In the genomic region with DNA sequence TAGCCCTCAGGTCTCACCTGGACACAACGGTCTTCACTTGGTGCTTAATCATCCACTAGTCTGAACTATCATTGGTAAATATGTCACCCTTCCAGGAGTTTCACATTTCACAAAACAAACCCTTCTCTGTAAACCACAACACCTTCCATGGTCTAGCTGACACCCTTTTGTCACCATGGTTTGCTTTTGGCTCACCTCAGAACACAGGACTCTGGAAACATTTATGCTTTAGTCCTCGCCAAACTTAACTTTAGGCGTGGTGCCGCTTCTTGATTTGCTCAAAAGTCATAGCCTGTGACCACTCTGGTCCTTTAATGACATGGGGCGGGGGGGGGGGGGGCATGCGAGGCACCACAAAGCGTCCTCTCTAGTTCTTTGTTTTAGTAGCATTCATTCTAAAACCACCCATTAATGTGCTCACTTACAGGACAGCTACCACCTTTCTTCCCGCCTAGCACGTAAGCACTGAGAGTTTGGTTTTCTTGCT, we compare ENCODE assay signal across 9 mouse cellular contexts. TPM values are rescaled to one million over a fixed set of nuclear protein-coding genes. Genes with fewer than 3 reads are reported as not detected.
DNase-seq lines count a peak whose midpoint lies in the region; ATAC-seq and TF ChIP-seq lines count a peak whose summit lies in the region.
"Had no signal": no experiment of that assay in that cellular context is flagged by ENCODE, and none has a peak within 500 bp of the region (broad histone marks: within the 10 kb centered on the region; RNA-seq: fewer than 3 reads in every experiment).

No protein-coding gene starts in this region.

- no peaks in the 10 kb centered on the region for H3K9me3 ChIP-seq in hindbrain, embryonic 16.5 days (ENCODE audit: control insufficient read depth, low read length)
- H3K9me3 ChIP-seq in midbrain, embryonic 16.5 days (replicated peaks; ENCODE audit: control insufficient read depth, low read length, poor library complexity, severe bottlenecking), result no peaks in the 10 kb centered on the region

- DNase-seq in kidney, adult 2 months, result no peak
- DNase-seq in kidney, adult 11 months, result no peak
- no peak for DNase-seq in left cerebral cortex, adult 11 months (ENCODE audit: low spot score)
- DNase-seq in embryo, embryonic 11 days, result no peak
- no peak for DNase-seq in right cerebral cortex, postnatal 25 days

- no peak for TF ChIP-seq POLR2A in kidney, adult 2 months (IDR thresholded peaks at IDR 0.05; ENCODE audit: low read depth, low read length)

- ATAC-seq in activated CD4-positive, CD25-positive, alpha-beta regulatory T cell, adult 4 months, result peak; percentile 40
- no peak for ATAC-seq in hindbrain, embryonic 16.5 days
- ATAC-seq in midbrain, embryonic 16.5 days, result no peak

- no peaks in the 10 kb centered on the region for H3K36me3 ChIP-seq in kidney, adult 2 months (ENCODE audit: control insufficient read depth, insufficient read depth, low read length)
- H3K36me3 ChIP-seq in hindbrain, embryonic 16.5 days (ENCODE audit: control insufficient read depth, insufficient read depth, low read length), result no peaks in the 10 kb centered on the region
- H3K36me3 ChIP-seq in midbrain, embryonic 16.5 days (ENCODE audit: control insufficient read depth, insufficient read depth, low read length), result no peaks in the 10 kb centered on the region

- H3K4me3 ChIP-seq in kidney, adult 2 months (ENCODE audit: insufficient read depth, low read depth, low read length), result peak overlapping the region; percentile 68
- H3K4me3 ChIP-seq in hindbrain, embryonic 16.5 days (ENCODE audit: low read length), result peak overlapping the region; percentile 74
- H3K4me3 ChIP-seq in midbrain, embryonic 16.5 days (ENCODE audit: low read depth, low read length), result peak overlapping the region; percentile 80

- no peak overlapping the region; the same call in 1 of the 2 replicates for H3K9ac ChIP-seq in hindbrain, embryonic 16.5 days (ENCODE audit: low read depth, low read length)
- peak overlapping the region; percentile 71 for H3K9ac ChIP-seq in midbrain, embryonic 16.5 days (ENCODE audit: low read depth, low read length)

- WGBS in kidney, adult 2 months, result 22% methylated on average over 9 of the region's 9 CpGs
- WGBS in hindbrain, embryonic 16.5 days, result 42% methylated on average over 9 of the region's 9 CpGs
- 43% methylated on average over 9 of the region's 9 CpGs for WGBS in midbrain, embryonic 16.5 days

- peaks cover 5% of the 10 kb centered on the region; the same call in 1 of the 2 replicates for H3K4me1 ChIP-seq in kidney, adult 2 months (ENCODE audit: control insufficient read depth, insufficient read depth, low read length)
- peaks cover 16% of the 10 kb centered on the region for H3K4me1 ChIP-seq in hindbrain, embryonic 16.5 days (ENCODE audit: control insufficient read depth, insufficient read depth, low read depth, low read length)
- peaks cover 23% of the 10 kb centered on the region for H3K4me1 ChIP-seq in midbrain, embryonic 16.5 days (ENCODE audit: control insufficient read depth, insufficient read depth, low read length)

- no peak for TF ChIP-seq CTCF in kidney, adult 2 months (conservative IDR thresholded peaks at IDR 0.05; ENCODE audit: insufficient read depth, insufficient read length, low read depth, low read length)

- H3K4me2 ChIP-seq in hindbrain, embryonic 16.5 days (ENCODE audit: low read length), result peak overlapping the region; percentile 64
- H3K4me2 ChIP-seq in midbrain, embryonic 16.5 days (ENCODE audit: low read length), result peak overlapping the region; percentile 62

- no peaks in the 10 kb centered on the region for H3K27me3 ChIP-seq in kidney, adult 2 months (replicated peaks; ENCODE audit: control insufficient read depth, insufficient read depth, low read length)
- H3K27me3 ChIP-seq in hindbrain, embryonic 16.5 days (replicated peaks; ENCODE audit: control insufficient read depth, insufficient read depth, low read length), result no peaks in the 10 kb centered on the region
- no peaks in the 10 kb centered on the region for H3K27me3 ChIP-seq in midbrain, embryonic 16.5 days (ENCODE audit: control insufficient read depth, insufficient read depth, low read depth, low read length)

- H3K27ac ChIP-seq in kidney, adult 2 months (ENCODE audit: insufficient read depth, low read depth, low read length), result peak overlapping the region; percentile 90; the same call in 1 of the 2 replicates
- H3K27ac ChIP-seq in hindbrain, embryonic 16.5 days (ENCODE audit: low read depth, low read length), result peak overlapping the region; percentile 85; the same call in 1 of the 2 replicates
- H3K27ac ChIP-seq in midbrain, embryonic 16.5 days (ENCODE audit: low read length), result peak overlapping the region; percentile 96

RNA-seq across cellular contexts. Expression of gene Grk6, which starts 1.0 kb away (rescaled TPM):
- polyA plus RNA-seq in kidney, adult 2 months (2012; rRNA removed), result 23.4 and 27.4 TPM in 2 replicates
- 10 to 100 TPM; 38.6 to 43.6 TPM for polyA plus RNA-seq in activated CD4-positive, CD25-positive, alpha-beta regulatory T cell, adult 4 months (2017; shearing (Covaris generic))
- polyA plus RNA-seq in hindbrain, embryonic 16.5 days (2015; fragmentation: Nextera tagmentation; extraction: Ambion mirVana), result 15.8 and 25.0 TPM in 2 replicates
- 28.3 and 31.8 TPM in 2 replicates for polyA plus RNA-seq in midbrain, embryonic 16.5 days (2015; fragmentation: Nextera tagmentation; extraction: Ambion mirVana)

RNA-seq across cellular contexts. Expression of gene F12, which starts 17.2 kb away (rescaled TPM):
- polyA plus RNA-seq in kidney, adult 2 months (2012; rRNA removed), result 0.03 and 0.07 TPM in 2 replicates
- not detected for polyA plus RNA-seq in activated CD4-positive, CD25-positive, alpha-beta regulatory T cell, adult 4 months (2017; shearing (Covaris generic))
- 0.14 and 0.38 TPM in 2 replicates for polyA plus RNA-seq in hindbrain, embryonic 16.5 days (2015; fragmentation: Nextera tagmentation; extraction: Ambion mirVana)
- 0.31 TPM in 1 of 2 replicates, not detected in the other for polyA plus RNA-seq in midbrain, embryonic 16.5 days (2015; fragmentation: Nextera tagmentation; extraction: Ambion mirVana)

RNA-seq across cellular contexts. Expression of gene Prr7, which starts 20.2 kb away (rescaled TPM):
- polyA plus RNA-seq in kidney, adult 2 months (2012; rRNA removed), result 0.64 and 0.81 TPM in 2 replicates
- not detected for polyA plus RNA-seq in activated CD4-positive, CD25-positive, alpha-beta regulatory T cell, adult 4 months (2017; shearing (Covaris generic))
- 4.4 and 4.9 TPM in 2 replicates for polyA plus RNA-seq in hindbrain, embryonic 16.5 days (2015; fragmentation: Nextera tagmentation; extraction: Ambion mirVana)
- polyA plus RNA-seq in midbrain, embryonic 16.5 days (2015; fragmentation: Nextera tagmentation; extraction: Ambion mirVana), result 5.0 and 5.6 TPM in 2 replicates

RNA-seq across cellular contexts. Expression of gene Pfn3, which starts 28.8 kb away (rescaled TPM):
- polyA plus RNA-seq in kidney, adult 2 months (2012; rRNA removed), result not detected in 2 replicates
- polyA plus RNA-seq in activated CD4-positive, CD25-positive, alpha-beta regulatory T cell, adult 4 months (2017; shearing (Covaris generic)), result not detected
- polyA plus RNA-seq in hindbrain, embryonic 16.5 days (2015; fragmentation: Nextera tagmentation; extraction: Ambion mirVana), result 1.1 and 1.4 TPM in 2 replicates
- 0.57 and 0.98 TPM in 2 replicates for polyA plus RNA-seq in midbrain, embryonic 16.5 days (2015; fragmentation: Nextera tagmentation; extraction: Ambion mirVana)
- polyA plus RNA-seq: large intestine, adult 2 months had no signal

RNA-seq across cellular contexts. Expression of gene Dbn1, which starts 44.1 kb away (rescaled TPM):
- polyA plus RNA-seq in kidney, adult 2 months (2012; rRNA removed), result 16.9 and 21.0 TPM in 2 replicates
- polyA plus RNA-seq in activated CD4-positive, CD25-positive, alpha-beta regulatory T cell, adult 4 months (2017; shearing (Covaris generic)), result under 1 TPM in 1 of 2 experiments, not detected in 1; 0.25 TPM
- polyA plus RNA-seq in hindbrain, embryonic 16.5 days (2015; fragmentation: Nextera tagmentation; extraction: Ambion mirVana), result 482 and 556 TPM in 2 replicates
- 617 and 675 TPM in 2 replicates for polyA plus RNA-seq in midbrain, embryonic 16.5 days (2015; fragmentation: Nextera tagmentation; extraction: Ambion mirVana)
